Mouse (Mus musculus) bone marrow macrophage, adult 2 months (primary cell): ENCODE results near the gene Crybg2. TPM values are rescaled to one million over a fixed set of nuclear protein-coding genes. Genes with fewer than 3 reads are reported as not detected.

Experiments used
- H3K27ac ChIP-seq: 2 replicates; pipeline ENCODE4 v1.5.1; 2012; ENCODE audit warnings: low read depth, low read length; ENCODE audit not compliant: insufficient read depth
- H3K4me1 ChIP-seq: 2 replicates; pipeline ENCODE4 v1.6.1; 2012; ENCODE audit warnings: low read length; ENCODE audit not compliant: control insufficient read depth, insufficient read depth
- H3K4me3 ChIP-seq: 2 replicates; pipeline ENCODE4 v1.5.1; 2012; ENCODE audit warnings: mild to moderate bottlenecking, low read length, moderate library complexity; ENCODE audit not compliant: insufficient read depth
- CTCF ChIP-seq: IDR thresholded peaks from 2 replicates; pipeline ENCODE4 v1.5.1; 2012; ENCODE audit warnings: low read depth, mild to moderate bottlenecking, low read length, moderate library complexity
- POLR2A ChIP-seq: IDR thresholded peaks from 2 replicates; pipeline ENCODE4 v1.6.1; 2012; ENCODE audit warnings: mild to moderate bottlenecking, low read depth, low read length, borderline replicate concordance
- polyA plus RNA-seq: library from polyadenylated mRNA; stranded (reverse); fragments of >200 nt; gene quantifications from 2 replicates; pipeline ENCODE4 v1.2.4, GENCODE M21; 2012; ENCODE audit not compliant: missing spikeins, insufficient read depth, insufficient read length

Gene Crybg2
- polyA plus RNA-seq, 1 experiment = 0.71 TPM

DNA sequence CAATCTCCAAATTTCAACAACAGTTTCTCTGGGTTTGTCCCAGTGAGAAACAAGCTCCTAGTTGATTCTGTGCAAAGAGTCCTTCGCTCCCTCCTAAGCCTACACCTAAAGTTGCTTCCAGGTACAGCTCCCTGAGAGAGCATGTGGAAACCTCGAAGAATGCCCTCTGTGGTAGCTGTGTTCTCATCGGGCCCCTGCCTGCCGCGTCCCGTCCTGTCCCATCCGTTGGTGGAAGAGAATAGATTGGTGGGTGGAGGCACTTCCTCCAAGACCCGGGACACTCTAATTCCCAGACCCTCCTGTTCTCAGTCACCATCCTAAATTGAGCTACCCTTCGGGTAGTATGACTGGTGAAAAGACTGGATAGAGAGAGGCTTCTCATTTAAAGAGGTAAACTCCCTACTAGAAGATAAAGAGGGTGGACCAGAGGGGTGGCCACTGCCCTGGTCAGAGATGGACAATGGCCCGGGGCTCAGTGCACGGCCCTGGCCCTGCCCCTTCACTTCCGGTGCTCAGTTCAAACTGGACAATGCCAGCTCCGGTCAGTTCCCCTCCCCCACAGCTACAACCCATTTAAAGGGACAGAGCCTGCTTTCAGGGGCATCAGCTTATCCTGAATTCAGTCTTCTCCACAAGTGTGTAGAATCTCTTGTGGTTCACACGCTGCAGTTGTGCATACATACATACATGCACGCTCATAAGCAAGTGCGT lies 40.8 kb upstream of the Crybg2 start:
- H3K4me3 ChIP-seq = no peak overlapping the region
- TF ChIP-seq POLR2A (no peak), CTCF (no peak)
- H3K4me1 ChIP-seq = no peaks in the 10 kb centered on the region
- H3K27ac ChIP-seq = no peak overlapping the region

DNA sequence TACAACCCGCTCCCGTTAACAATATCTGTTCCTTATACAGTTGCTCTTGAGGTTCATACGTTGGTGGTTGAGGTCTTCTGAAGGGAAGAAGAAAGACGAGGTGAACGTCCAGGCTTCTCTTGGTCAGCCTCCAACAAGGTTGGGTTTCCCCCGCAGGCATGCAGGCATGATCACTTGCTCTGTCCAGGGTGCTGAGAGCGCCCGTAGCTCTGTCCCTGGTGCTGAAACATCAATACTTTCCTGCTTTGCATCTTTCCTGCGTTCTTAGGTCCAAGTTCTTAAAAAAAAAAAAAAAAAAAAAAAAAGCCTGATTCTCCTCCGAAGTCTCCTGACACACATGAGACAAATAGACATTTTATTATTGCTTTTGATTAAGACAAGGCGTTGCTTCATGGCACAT lies 40.0 kb upstream of the Crybg2 start:
- H3K4me3 ChIP-seq = no peak overlapping the region
- H3K27ac ChIP-seq = no peak overlapping the region
- no peaks in the 10 kb centered on the region for H3K4me1 ChIP-seq
- TF ChIP-seq POLR2A (no peak), CTCF (no peak)

DNA sequence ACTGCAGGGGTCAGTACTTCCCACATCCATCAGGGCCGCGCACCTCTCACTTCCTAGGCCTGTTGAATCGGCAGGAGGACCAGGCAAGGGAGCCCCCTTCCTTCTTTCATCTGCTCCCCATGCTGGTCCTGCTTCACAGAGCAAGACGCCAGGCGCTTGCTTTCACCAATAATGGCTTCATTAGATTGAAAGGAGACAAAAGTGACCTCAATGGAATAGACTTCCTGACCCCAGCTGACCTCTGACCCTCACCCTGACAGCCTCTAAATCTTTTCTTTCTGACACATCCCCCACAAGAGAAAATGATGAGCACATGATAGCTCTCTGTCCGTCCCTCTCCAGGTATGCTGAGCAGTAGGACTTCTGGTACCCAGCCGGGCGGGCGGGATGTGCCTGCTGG lies 34.8 kb upstream of the Crybg2 start:
- no peak overlapping the region for H3K4me3 ChIP-seq
- TF ChIP-seq POLR2A (no peak), CTCF (no peak)
- H3K4me1 ChIP-seq = no peaks in the 10 kb centered on the region
- H3K27ac ChIP-seq = no peak overlapping the region

- Histone ChIP-seq H3K27ac (no peak overlapping the region), H3K4me3 (no peak overlapping the region), H3K4me1 (no peaks in the 10 kb centered on the region)
- TF ChIP-seq CTCF = peak; percentile 91
- no peak for TF ChIP-seq POLR2A
Measured at GRCm38 (mm10) chr4:134035953-134036352, 24.7 kb upstream of the Crybg2 start.

GRCm38 (mm10) chr4:134041317-134042123 lies 19.1 kb upstream of the Crybg2 start:
- Histone ChIP-seq H3K27ac (no peak overlapping the region), H3K4me1 (no peaks in the 10 kb centered on the region), H3K4me3 (no peak overlapping the region)
- TF ChIP-seq CTCF (no peak), POLR2A (no peak)

- Histone ChIP-seq H3K4me1 (no peaks in the 10 kb centered on the region), H3K27ac (no peak overlapping the region), H3K4me3 (no peak overlapping the region)
- TF ChIP-seq POLR2A = no peak
- no peak for TF ChIP-seq CTCF
Measured at GRCm38 (mm10) chr4:134043041-134043440, 17.6 kb upstream of the Crybg2 start.

DNA sequence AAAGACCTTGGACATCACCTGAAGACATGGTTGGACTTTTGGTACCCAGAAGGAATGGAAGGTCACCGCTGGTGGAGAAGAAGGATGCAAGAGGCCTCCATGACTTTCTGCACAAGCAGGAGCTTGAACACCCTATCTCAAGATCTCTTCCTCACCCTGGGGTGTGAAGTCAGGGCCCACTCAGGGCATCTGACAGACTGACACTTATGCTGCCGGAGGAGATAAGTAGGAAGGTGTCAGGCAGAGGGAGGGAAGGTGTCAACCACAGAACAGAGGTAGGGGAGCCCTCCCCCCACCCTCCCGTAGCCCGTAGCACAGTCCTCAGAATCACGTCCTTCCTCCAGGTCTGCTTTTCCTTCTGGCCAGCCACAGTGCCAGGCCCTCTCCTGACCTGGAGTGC lies 13.0 kb upstream of the Crybg2 start:
- Histone ChIP-seq H3K4me1 (no peaks in the 10 kb centered on the region), H3K4me3 (no peak overlapping the region), H3K27ac (no peak overlapping the region)
- TF ChIP-seq POLR2A (no peak), CTCF (no peak)

- Histone ChIP-seq H3K27ac (no peak overlapping the region), H3K4me1 (no peaks in the 10 kb centered on the region), H3K4me3 (no peak overlapping the region)
- TF ChIP-seq POLR2A (no peak), CTCF (no peak)
Measured at GRCm38 (mm10) chr4:134051912-134052311, 8.7 kb upstream of the Crybg2 start.

- Histone ChIP-seq H3K4me3 (no peak overlapping the region), H3K4me1 (no peaks in the 10 kb centered on the region), H3K27ac (no peak overlapping the region)
- TF ChIP-seq POLR2A = no peak
- no peak for TF ChIP-seq CTCF
Measured at GRCm38 (mm10) chr4:134052560-134052959, 8.1 kb upstream of the Crybg2 start.

DNA sequence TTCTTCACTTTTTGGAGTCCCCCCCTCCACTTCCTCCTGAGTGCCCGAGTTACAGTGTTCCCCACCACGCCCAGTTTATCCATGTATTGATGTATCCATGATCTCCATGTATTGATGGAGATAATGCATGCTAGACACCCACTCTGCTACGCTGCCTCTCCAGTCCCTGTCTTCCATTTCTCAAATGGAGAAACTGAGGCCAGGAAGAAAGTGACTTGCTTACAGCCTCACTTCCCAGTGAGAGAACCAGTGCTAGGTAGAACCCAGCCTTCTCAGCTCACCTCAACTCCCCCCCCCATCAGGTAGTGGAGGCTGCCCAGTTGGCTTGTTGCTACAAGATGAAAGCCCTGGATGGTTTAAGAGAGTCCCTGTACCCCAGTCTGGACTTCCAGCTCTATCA lies 7.1 kb upstream of the Crybg2 start, which contains the start of gene Zfp683:
Gene Zfp683, plus strand, starts transcription at position 301 of the 400 bp plus-strand sequence.
- Histone ChIP-seq H3K27ac (no peak within 1 kb of the TSS), H3K4me3 (no peak within 1 kb of the TSS), H3K4me1 (no peaks in the 10 kb centered on the region)
- no peak for TF ChIP-seq CTCF
- no peak for TF ChIP-seq POLR2A
